Mouse (Mus musculus) regulatory T cell (primary cell): ENCODE results near the gene Slc16a14.

Experiments used
- in situ Hi-C: fragments of 300-600 bp; cut with MboI, MseI; formaldehyde crosslinking; loops from one replicate; pipeline ENCODE4 v1.15.1; 2025; ENCODE audit warnings: high pct_unique_total_duplicates

Slc16a14 gene

GRCm38 (mm10) chr1:84910177-84910804, 24.6 kb downstream of the Slc16a14 start:
- in situ Hi-C loops, result no loop called here

DNA sequence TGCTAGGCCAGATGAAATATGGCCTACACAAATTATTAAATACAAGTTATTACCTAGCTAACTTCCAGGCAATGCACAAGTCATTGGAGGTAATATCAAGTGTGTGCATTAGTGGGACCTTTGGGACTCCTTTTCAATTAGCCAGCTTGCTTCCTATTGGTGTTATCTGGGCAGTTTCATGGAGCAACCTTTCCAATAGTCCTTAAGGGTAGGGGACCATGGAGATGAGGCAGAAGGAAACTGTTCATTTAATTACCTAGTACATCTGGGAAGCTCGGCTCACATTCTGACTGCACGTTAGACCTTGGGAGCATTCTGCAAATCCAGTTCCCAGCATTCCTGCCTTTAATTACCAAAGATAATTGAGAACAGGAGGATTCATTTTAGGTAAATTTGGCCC, 30.5 kb downstream of the Slc16a14 start:
- in situ Hi-C loops, result no loop called here

GRCm38 (mm10) chr1:84899156-84899555, 35.8 kb downstream of the Slc16a14 start:
- in situ Hi-C loops, result no loop called here

DNA sequence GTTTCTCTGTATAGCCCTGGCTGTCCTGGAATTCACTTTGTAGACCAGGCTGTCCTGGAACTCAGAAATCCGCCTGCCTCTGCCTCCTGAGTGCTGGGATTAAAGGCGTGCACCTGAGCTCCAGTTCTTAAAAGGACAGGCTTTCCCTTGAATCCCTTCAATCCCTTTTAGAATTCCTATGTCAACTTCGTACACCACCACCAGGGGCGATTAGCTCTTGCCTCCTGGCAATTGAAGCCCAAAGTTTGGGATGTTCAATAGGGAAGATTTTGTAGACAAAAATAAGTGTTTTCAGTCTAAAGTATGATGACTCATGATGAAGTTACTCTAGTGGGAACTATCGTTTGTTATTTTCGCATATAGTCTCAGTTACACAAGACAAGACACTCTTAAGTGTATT, 37.6 kb downstream of the Slc16a14 start:
- in situ Hi-C loops, result no loop called here

DNA sequence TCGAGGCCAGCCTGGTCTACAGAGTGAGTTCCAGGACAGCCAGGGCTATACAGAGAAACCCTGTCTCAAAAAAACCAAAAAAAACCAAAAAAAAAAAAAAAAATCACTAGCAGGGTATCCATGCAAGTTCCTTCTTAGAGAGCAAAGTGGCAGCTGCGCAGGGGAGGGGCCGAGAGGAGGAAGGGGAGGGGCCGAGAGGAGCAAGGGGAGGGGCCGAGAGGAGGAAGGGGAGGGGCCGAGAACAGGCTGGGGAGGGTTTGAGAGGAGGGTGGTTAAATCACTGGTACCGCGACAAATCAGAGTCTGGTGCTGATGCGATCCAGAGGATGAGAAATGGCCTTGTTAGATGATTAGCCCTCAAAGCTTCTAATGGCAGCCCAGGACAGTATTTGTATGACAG, 43.2 kb downstream of the Slc16a14 start:
- in situ Hi-C loops, result no loop called here

GRCm38 (mm10) chr1:84890503-84890902, 44.4 kb downstream of the Slc16a14 start:
- in situ Hi-C loops, result no loop called here

DNA sequence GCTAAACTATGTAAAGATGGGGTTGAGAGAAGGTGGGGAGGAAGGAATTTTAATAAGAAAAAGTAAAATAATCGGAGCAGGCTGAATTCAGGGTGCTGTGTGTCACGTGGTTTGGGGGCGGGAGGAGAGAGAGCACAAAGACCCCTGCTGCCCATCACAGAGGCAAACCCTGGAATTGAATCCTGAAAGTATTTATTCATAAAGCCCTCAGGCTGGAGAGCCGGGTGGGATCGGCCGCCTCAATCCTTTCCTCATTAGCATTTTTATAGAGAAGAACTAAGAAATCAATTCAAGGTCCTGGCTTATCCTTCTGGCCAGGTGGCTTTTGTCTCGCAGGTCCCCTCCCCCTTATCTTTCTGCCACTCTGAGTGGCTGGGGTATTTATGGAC, 44.9 kb downstream of the Slc16a14 start:
- in situ Hi-C loops, result no loop called here

DNA sequence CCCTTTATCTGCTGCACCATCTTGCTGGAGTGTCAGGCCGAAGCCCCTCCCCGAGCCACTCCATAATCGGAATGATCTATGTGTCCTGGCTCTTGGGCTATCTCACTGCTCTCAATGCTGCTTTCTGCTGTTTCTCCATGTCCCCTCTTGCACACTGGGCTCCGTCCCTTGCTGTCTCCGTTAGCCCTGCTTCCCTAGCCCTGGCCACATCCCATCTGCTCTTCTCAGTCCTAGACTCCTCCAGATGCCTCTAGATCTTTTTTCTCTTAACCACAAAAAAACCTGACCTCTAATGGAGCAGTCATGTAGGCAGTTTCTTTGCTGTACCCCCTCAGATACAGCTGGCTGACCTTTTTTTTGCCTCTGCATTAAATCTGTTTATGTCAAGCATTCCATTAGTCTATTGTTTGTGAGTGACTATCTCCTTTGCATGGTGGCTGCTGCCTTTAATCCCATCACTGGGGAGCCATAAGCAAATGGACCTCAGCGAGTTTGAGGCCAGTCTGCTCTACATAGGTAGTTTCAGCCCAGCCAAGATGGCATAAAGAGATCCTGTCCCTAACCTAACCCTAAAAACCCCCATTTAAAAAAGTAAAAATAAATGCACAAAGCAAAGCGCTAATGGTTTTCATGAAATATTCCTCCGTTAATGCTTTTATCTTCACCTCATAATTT, 45.5 kb downstream of the Slc16a14 start:
- in situ Hi-C loops, result no loop called here

- in situ Hi-C loops, result no loop called here
Measured at GRCm38 (mm10) chr1:84885921-84886320, 49.0 kb downstream of the Slc16a14 start.

DNA sequence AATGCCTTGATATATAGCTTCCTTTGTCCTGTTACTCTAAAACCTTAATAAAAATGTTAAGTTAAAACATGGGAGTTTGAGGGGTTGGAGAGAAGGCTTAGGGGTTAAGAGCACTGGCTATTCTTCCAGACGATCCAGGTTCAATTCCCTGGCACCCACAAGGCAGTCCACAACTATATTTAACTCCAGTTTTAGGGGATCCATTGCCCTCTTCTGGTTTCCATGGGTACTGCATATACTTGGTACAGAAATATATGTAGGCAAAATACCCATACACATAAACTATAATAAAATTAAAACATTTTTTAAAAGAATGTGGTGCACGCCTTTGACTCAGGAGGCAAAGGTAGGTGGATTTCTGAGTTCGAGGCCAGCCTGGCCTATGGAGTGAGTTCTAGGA, 49.8 kb downstream of the Slc16a14 start:
- in situ Hi-C loops, result no loop called here

GRCm38 (mm10) chr1:84883889-84884288, 51.0 kb downstream of the Slc16a14 start:
- in situ Hi-C loops, result no loop called here

DNA sequence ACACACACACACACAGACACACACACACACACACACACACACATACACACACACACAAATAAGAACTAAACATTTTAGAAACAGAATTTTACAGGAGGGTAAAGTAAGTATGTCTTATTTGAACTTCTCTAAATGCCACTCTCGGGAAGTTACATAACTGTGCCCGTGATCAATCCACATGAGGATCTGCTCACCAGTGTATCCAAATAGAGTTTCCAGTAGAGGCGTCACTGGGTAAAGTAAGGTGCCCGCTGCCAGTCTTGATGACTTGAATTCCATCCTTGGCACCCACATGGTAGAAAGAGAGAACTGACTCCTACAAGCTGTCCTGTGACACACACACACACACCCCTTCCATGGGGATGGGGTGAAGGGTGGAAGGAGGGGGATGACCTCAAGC, 52.0 kb downstream of the Slc16a14 start:
- in situ Hi-C loops, result no loop called here

GRCm38 (mm10) chr1:84882066-84882532, 52.8 kb downstream of the Slc16a14 start:
- in situ Hi-C loops, result no loop called here

GRCm38 (mm10) chr1:84881248-84882065, 53.5 kb downstream of the Slc16a14 start:
- in situ Hi-C loops, result no loop called here

DNA sequence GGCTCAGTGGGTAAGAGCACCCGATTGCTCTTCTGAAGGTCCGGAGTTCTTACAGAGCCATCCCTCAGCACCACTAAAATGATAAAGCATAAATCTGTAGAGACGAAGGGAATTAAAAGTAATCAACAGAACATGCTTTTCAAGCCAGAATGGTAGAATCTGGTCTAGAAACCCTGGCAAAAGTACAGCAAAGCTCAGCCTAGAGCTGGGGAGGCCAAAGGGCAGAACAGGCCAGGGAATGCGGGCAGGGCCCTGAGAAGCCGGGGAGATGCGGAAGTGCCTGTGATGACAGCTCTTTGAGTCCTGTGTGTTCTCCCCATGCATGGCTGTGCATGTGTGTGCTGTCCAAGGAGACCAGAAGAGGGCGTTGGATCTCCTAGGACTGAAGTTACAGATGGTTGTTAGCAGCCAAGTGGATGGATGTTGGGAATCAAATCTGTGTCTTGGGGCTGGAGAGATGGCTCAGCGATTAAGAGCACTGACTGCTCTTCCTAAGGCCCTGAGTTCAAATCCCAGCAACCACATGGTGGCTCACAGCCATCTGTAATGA, 55.3 kb downstream of the Slc16a14 start:
- in situ Hi-C loops, result no loop called here

DNA sequence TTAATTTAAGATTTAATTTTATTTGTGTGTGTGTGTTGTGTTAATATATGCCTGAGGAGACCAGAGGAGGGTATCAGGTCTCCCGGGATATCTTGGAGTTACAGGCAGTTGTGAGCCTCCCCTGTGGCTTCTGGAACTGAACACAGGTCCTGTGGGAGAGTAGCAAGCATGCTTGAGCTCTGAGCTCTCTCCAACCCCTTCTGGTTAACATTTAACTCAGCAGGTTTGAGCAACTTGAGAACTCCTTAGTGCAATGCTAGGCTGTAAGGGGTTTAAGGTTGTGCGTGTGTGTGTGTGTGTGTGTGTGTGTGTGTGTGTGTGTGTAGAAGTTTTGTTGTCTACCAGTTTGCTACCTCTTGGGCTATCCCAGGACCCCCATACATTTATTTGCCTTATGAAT, 57.3 kb downstream of the Slc16a14 start:
- in situ Hi-C loops, result no loop called here

GRCm38 (mm10) chr1:84872939-84873338, 62.0 kb downstream of the Slc16a14 start:
- in situ Hi-C loops, result no loop called here

- in situ Hi-C loops, result no loop called here
Measured at GRCm38 (mm10) chr1:84872105-84872504, 62.8 kb downstream of the Slc16a14 start.

DNA sequence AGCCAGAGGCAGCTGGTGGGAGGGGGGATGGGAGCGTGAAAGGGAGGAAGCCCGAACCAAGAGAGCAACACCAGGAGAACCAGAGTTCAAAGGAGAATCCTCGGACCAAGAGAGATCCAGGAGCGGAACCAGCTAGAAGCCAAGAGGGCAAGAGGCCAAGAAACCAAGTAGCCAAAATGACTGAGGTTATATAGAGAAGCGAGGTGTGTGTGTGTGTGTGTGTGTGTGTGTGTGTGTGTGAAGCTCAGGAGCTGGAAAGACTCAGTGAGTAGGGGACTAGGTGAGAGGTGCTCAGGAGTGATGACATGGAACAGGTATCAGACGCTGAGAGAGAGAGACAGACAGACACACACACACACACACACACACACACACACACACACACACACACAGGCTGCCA, 63.8 kb downstream of the Slc16a14 start:
- in situ Hi-C loops, result no loop called here

GRCm38 (mm10) chr1:84869498-84869897, 65.4 kb downstream of the Slc16a14 start:
- in situ Hi-C loops, result no loop called here

- in situ Hi-C loops, result no loop called here
Measured at GRCm38 (mm10) chr1:84868841-84869240, 66.1 kb downstream of the Slc16a14 start.

DNA sequence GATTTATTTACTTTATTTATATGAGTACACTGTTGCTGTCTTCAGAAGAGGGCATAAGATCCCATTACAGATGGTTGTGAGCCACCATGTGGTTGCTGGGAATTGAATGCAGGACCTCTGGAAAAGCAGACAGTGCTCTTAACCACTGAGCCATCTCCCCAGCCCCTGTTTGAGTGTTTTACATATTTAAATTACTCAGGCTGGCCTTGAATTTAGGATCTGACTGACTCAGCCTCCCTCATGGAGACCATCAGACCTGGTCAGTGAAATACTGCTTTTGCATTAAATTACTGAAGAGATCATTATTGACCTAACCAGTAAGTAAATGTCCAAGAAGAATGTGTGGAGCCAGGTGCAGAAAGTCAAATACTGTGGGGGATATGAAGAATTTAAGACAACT, 66.6 kb downstream of the Slc16a14 start:
- in situ Hi-C loops, result no loop called here
